Mouse (Mus musculus) midbrain, embryonic 14.5 days (tissue): Measurements from ENCODE around the gene Igdcc3. TPM values are rescaled to one million over a fixed set of nuclear protein-coding genes. Genes with fewer than 3 reads are reported as not detected.
A peak's percentile ranks its signal among the peaks of the same experiment; 100 is the strongest.

Experiments
- ATAC-seq: fragments of 200-750 bp; cut with Nextera tagmentation; 2 replicates; pipeline ENCODE4 v1.8.0; 2017; ENCODE audit warnings: moderate number of reproducible peaks, moderate library complexity; ENCODE audit not compliant: low FRiP score, low TSS enrichment
- DNase-seq: peaks from one replicate; pipeline ENCODE4 v3.0.0-alpha.2; 2015
- H3K27ac ChIP-seq: fragments of 300-500 bp; sonication (generic); replicated peaks from 2 replicates; pipeline ENCODE4 v1.5.1; 2014; ENCODE audit warnings: mild to moderate bottlenecking, low read depth, low read length, moderate library complexity
- H3K27me3 ChIP-seq: fragments of 300-500 bp; sonication (generic); 2 replicates; pipeline ENCODE4 v1.6.1; 2014; ENCODE audit warnings: low read length, control low read depth, mixed read lengths; ENCODE audit not compliant: control insufficient read depth, insufficient read depth
- H3K36me3 ChIP-seq: fragments of 300-500 bp; sonication (generic); 2 replicates; pipeline ENCODE4 v1.6.1; 2014; ENCODE audit warnings: low read length, control low read depth; ENCODE audit not compliant: control insufficient read depth, insufficient read depth
- H3K4me1 ChIP-seq: fragments of 300-500 bp; sonication (generic); 2 replicates; pipeline ENCODE4 v1.6.1; 2014; ENCODE audit warnings: mild to moderate bottlenecking, antibody characterized with exemption, low read length, control low read depth; ENCODE audit not compliant: control insufficient read depth, insufficient read depth
- H3K4me2 ChIP-seq: fragments of 300-500 bp; sonication (generic); 2 replicates; pipeline ENCODE4 v1.6.1; 2014; ENCODE audit warnings: mild to moderate bottlenecking, low read length, moderate library complexity
- H3K4me3 ChIP-seq: fragments of 300-500 bp; sonication (generic); replicated peaks from 2 replicates; pipeline ENCODE4 v1.5.1; 2014; ENCODE audit warnings: low read depth, low read length
- H3K9ac ChIP-seq: fragments of 300-500 bp; sonication (generic); replicated peaks from 2 replicates; pipeline ENCODE4 v1.6.1; 2014; ENCODE audit warnings: mild to moderate bottlenecking, low read length, moderate library complexity
- H3K9me3 ChIP-seq: fragments of 300-500 bp; sonication (generic); 2 replicates; pipeline ENCODE4 v1.6.1; 2016; ENCODE audit warnings: low read length, control low read depth, mixed read lengths; ENCODE audit not compliant: control insufficient read depth
- whole genome bisulfite sequencing: fragments of 180-500 bp; shearing (Covaris S2); extraction: QIAGEN DNeasy Blood & Tissue Kit; methylation state at CpG from one replicate; pipeline ENCODE4 v1.1.7; 2014; 5-methylcytosine and 5-hydroxymethylcytosine counted together
- polyA plus RNA-seq: library from polyadenylated mRNA; unstranded; fragments of >200 nt; fragmentation: Nextera tagmentation; extraction: Ambion mirVana; gene quantifications from 2 replicates; pipeline ENCODE4 v1.2.1, GENCODE M21; 2014

Gene Igdcc3
- polyA plus RNA-seq, result 10.7 and 14.1 TPM in 2 replicates

- Histone ChIP-seq H3K4me2 (peak within 1 kb of the TSS; percentile 87), H3K9me3 (no peaks in the 10 kb centered on the region), H3K4me3 (peak within 1 kb of the TSS; percentile 90), H3K9ac (peak within 1 kb of the TSS; percentile 95), H3K27ac (peak within 1 kb of the TSS; percentile 96), H3K4me1 (peaks cover 26% of the 10 kb centered on the region), H3K27me3 (no peaks in the 10 kb centered on the region), H3K36me3 (peaks cover 20% of the 10 kb centered on the region)
- 0% methylated on average over 45 of the region's 48 CpGs for WGBS
- peak; percentile 89 for DNase-seq
- peak; percentile 88 for ATAC-seq
Measured at GRCm38 (mm10) chr9:65140936-65141305, at the start of gene Igdcc3. Igdcc3 (plus strand) TSS chr9:65141189.

DNA sequence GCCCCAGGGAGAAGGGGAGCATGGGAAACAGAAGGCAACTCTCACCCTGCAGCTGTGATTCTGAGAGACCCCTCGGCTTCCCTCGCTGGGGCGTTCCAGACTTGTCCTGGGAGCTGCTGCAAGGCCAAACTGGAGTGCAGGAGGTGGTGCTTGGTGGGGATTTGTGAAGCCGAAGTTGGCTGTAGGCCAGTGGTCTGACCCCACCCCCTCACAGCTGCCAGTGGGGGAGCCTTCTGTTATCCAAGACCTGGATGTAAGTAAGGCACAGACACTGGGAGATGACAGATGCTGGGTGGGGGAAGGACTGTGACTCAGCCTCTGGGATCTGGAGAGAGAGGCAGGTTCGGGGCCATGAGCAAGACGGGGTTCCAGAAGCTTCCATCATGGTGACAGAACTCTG lies 46.8 kb upstream of the Igdcc3 start:
- ATAC-seq (no peak; the same call in 1 of the 2 replicates), DNase-seq (peak; percentile 69)
- H3K27me3 ChIP-seq, result no peaks in the 10 kb centered on the region
- no peaks in the 10 kb centered on the region for H3K9me3 ChIP-seq
- no peak overlapping the region for H3K4me2 ChIP-seq
- H3K27ac ChIP-seq, result 0 out of 2 replicates have a peak overlapping the region, but pooled peaks have one; percentile 13
- 41% methylated on average over 6 of the region's 6 CpGs for WGBS
- no peaks in the 10 kb centered on the region for H3K4me1 ChIP-seq
- no peak overlapping the region for H3K9ac ChIP-seq
- H3K36me3 ChIP-seq, result no peaks in the 10 kb centered on the region
- H3K4me3 ChIP-seq, result no peak overlapping the region

DNA sequence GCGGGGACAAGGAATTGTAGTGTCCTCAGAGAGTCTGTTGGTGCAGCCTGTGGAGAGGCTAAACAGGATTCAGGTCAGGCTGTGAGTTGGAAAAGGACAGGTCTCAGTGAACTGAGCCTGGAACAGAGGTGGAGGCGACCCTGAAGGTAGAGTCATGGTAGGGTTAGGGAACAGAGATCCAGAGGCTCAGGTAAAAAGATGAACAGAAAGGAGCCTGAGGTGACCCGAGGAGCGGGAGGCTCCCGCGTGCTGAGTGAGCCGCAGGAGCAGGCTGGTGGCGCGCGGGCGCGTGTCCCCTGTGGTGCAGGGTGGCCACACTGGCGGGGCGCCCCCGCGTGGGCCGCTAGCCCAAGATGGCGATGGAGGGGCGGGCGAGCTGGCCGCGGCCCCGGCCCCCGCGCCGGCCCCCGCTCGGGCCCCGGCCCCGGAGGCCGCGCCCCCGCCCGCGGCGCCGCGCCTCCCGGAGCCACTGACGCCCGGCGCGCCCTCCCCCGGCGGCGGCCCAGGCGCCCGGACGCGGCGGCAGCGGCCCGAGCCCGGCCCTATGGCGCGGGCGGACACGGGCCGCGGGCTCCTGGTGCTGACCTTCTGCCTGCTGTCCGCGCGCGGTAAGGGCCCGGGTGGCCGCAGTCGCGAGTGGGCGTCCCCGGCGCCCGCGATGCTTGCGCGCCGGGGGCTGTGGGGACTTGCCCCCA lies 39.9 kb upstream of the Igdcc3 start, which contains the start of gene Igdcc4:
Gene Igdcc4 (plus strand): TSS at position 496 of the 695 bp plus-strand sequence.
- H3K36me3 ChIP-seq, result no peaks in the 10 kb centered on the region
- H3K27ac ChIP-seq, result peak within 1 kb of the TSS; percentile 86
- DNase-seq, result peak; percentile 77
- 2% methylated on average over 34 of the region's 76 CpGs for WGBS
- peak within 1 kb of the TSS; percentile 96 for H3K4me2 ChIP-seq
- no peaks in the 10 kb centered on the region for H3K9me3 ChIP-seq
- ATAC-seq, result peak; percentile 34
- peaks cover 6% of the 10 kb centered on the region for H3K4me1 ChIP-seq
- H3K27me3 ChIP-seq, result no peaks in the 10 kb centered on the region
- H3K4me3 ChIP-seq, result peak within 1 kb of the TSS; percentile 81
- H3K9ac ChIP-seq, result peak within 1 kb of the TSS; percentile 89

DNA sequence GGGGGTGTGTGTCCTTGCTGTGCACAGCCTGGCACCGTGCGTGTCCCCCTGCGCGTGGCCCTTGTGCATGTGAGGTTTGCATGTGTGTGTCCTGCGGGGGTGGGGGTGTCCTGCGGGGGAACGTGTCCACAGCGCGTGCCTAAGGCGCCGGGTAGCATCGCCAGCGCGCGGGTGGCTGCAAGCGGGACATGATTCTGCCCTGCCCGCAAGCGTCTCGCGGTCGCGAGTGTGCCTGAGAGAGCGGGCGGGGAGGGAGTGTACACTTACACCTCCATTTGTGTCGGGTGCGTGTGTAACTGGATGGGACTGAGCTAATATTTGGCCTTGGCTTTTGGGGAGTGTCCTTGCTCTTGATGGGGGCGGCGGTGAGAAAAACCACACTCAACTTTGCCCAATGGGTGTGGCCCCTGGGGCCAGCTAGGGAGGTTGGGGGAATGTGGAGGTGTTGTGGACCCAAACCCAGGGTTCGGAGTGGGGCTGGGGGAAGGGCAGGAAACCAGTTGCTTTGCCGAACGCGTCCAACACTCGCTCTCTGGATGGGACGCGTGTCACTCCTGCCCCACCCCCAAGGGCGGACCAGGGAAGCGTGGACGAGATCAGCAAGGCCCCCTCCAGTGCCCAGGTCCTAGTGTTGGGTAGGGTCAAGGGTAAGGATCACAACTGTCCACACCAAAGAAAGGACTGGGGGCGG lies 39.2 kb upstream of the Igdcc3 start:
- peak; percentile 75 for DNase-seq
- Histone ChIP-seq H3K4me3 (peak overlapping the region; percentile 81), H3K9ac (peak overlapping the region; percentile 89), H3K36me3 (no peaks in the 10 kb centered on the region), H3K9me3 (no peaks in the 10 kb centered on the region), H3K27me3 (no peaks in the 10 kb centered on the region), H3K4me2 (peak overlapping the region; percentile 96), H3K27ac (peak overlapping the region; percentile 86), H3K4me1 (peaks cover 6% of the 10 kb centered on the region)
- peak; percentile 62 for ATAC-seq
- WGBS, result under 1% methylated on average over 39 of the region's 39 CpGs

DNA sequence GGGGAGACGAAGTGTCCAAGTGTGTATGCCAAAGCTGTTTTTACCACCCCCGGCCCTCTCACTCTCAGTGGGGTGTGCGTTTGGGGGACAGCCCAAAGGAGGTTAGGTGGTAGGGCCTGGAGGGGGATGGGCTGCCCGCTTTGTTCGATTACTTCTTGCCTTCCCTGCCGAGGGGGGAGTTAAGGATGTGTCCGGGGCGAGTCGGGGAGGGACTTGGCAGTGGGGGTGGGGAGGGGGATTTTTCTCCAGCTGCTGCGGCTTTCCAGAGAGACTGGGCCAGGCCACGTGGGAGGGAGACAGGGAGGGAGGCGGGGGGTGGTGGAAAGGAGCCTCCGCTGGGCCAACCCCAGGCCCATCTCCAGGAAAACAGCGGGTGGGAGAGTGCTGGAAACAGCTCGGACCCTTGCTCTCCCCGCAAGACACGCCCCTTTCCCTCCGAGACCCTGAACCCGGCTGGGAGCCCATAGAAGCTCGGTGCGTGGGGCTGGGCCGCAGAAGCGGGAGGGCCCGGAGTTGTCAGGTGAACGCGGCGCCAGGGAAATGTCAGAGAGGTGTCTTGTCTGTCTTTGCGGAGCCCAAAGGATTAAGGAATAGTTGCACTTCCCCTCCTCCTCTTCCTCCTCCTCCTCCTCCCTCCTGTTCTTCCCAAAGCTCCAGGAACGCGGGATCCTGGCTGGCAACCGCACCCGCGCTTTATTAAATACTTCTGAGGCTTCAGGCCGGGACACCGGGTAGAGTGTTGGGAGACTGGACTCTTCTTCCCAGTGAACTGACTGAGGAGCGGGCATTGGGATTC lies 38.4 kb upstream of the Igdcc3 start:
- peak; percentile 71 for ATAC-seq
- Histone ChIP-seq H3K27ac (peak overlapping the region; percentile 86), H3K4me3 (peak overlapping the region; percentile 81), H3K4me1 (peaks cover 6% of the 10 kb centered on the region), H3K27me3 (no peaks in the 10 kb centered on the region), H3K4me2 (peak overlapping the region; percentile 96), H3K36me3 (no peaks in the 10 kb centered on the region), H3K9ac (peak overlapping the region; percentile 89), H3K9me3 (no peaks in the 10 kb centered on the region)
- DNase-seq, result peak; percentile 86
- WGBS, result under 1% methylated on average over 36 of the region's 36 CpGs

GRCm38 (mm10) chr9:65103173-65103752 lies 37.7 kb upstream of the Igdcc3 start:
- H3K9me3 ChIP-seq, result no peaks in the 10 kb centered on the region
- H3K9ac ChIP-seq, result peak overlapping the region; percentile 89; the same call in 1 of the 2 replicates
- DNase-seq (peak; percentile 36), ATAC-seq (no peak)
- no peaks in the 10 kb centered on the region for H3K27me3 ChIP-seq
- peaks cover 6% of the 10 kb centered on the region for H3K4me1 ChIP-seq
- 23% methylated on average over 8 of the region's 8 CpGs for WGBS
- peak overlapping the region; percentile 86 for H3K27ac ChIP-seq
- H3K4me2 ChIP-seq, result peak overlapping the region; percentile 96
- H3K36me3 ChIP-seq, result no peaks in the 10 kb centered on the region
- peak overlapping the region; percentile 81 for H3K4me3 ChIP-seq

DNA sequence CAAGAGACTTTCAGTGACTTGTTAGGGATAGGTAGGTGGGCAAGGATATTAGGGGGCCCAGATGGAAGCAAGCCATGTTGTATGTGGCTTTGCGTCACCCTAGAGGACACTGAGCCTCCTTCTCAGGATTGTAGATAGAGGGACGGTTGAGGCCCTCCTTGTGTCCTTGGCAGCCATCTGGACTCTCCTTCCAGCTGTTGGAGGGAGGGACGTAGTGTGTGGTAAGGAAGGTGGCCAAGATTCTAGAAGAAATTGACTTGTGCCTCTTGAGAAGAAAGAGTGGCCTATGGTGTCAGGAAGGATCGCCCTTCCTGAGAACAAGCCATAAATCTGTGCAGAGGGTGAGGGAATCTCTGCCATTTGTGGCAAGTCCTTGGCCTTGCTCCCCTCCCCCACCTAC lies 34.2 kb upstream of the Igdcc3 start:
- Histone ChIP-seq H3K36me3 (no peaks in the 10 kb centered on the region), H3K4me1 (peaks cover 26% of the 10 kb centered on the region), H3K27me3 (no peaks in the 10 kb centered on the region), H3K9me3 (no peaks in the 10 kb centered on the region), H3K9ac (no peak overlapping the region), H3K4me2 (no peak overlapping the region), H3K27ac (no peak overlapping the region), H3K4me3 (no peak overlapping the region)
- DNase-seq (no peak), ATAC-seq (no peak)
- WGBS, result 94% methylated on average over 4 of the region's 4 CpGs

DNA sequence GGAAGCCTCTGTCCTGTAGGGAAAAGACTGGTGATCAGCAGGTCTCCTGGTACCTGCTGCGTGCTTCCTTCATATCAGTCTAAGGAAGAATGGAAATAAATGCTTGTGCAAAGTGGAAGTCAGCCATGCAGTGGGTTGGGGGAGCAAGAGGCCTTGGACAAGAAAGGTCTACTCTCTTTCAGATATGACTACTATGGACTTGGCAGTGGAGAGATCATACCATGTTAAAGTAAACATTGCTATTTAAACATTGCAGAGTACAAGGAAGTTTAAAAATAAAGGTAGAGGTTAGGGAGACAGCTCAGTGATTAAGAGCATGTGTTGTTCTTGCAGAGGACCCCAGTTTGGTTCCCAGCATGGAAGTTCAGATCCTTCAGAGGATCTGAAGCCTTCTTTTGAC lies 33.1 kb upstream of the Igdcc3 start:
- ATAC-seq (no peak), DNase-seq (no peak)
- no peaks in the 10 kb centered on the region for H3K9me3 ChIP-seq
- WGBS, result 89% methylated on average over 1 of the region's 1 CpGs
- H3K4me2 ChIP-seq, result no peak overlapping the region
- no peak overlapping the region for H3K9ac ChIP-seq
- no peaks in the 10 kb centered on the region for H3K36me3 ChIP-seq
- H3K4me1 ChIP-seq, result peaks cover 23% of the 10 kb centered on the region
- H3K27me3 ChIP-seq, result no peaks in the 10 kb centered on the region
- no peak overlapping the region for H3K27ac ChIP-seq
- no peak overlapping the region for H3K4me3 ChIP-seq
